Comparison of ENCODE assay signal across 25 mouse cellular contexts in the genomic region with DNA sequence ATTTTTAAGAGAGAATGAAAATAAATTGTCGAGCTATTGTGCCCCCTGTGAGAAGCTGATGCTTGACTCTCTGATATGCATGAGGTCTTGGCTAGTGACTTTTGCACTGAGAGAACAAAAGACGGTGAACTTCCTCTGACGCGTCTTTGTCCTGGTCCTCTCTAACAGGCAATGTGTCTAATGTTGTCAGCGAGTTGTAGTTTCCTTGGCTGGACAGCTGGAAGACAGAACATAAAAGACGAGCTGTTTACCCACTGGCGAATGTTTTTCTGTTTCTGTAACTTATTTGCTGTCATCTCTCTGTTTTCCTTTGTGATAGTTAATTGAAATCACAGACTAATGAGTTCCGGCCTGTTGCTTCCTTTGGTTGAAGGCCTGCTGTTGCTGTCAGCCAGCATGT.
A peak's percentile ranks its signal among the peaks of the same experiment; 100 is the strongest.
DNase-seq lines count a peak whose midpoint lies in the region; ATAC-seq and TF ChIP-seq lines count a peak whose summit lies in the region.
"Had no signal": no experiment of that assay in that cellular context is flagged by ENCODE, and none has a peak within 500 bp of the region (broad histone marks: within the 10 kb centered on the region; RNA-seq: fewer than 3 reads in every experiment).

No protein-coding gene starts in this region.

- 0 out of 2 replicates have a peak, but pooled peaks have one; percentile 22 for ATAC-seq in kidney, embryonic 15.5 days (replicated peaks; ENCODE audit: low FRiP score)
- ATAC-seq in liver, embryonic 12.5 days: no peak
- ATAC-seq: forebrain, embryonic 13.5 days; intestine, embryonic 16.5 days; midbrain, embryonic 16.5 days had no signal

- WGBS in kidney, embryonic 15.5 days: 25% methylated on average over 8 of the region's 8 CpGs
- 69% methylated on average over 8 of the region's 8 CpGs for WGBS in liver, adult 2 months
- 69% methylated on average over 8 of the region's 8 CpGs for WGBS in liver, embryonic 12.5 days (ENCODE audit: insufficient replicate concordance)

- 0 out of 2 replicates have a peak overlapping the region, but pooled peaks have one; percentile 6 for H3K27ac ChIP-seq in kidney, embryonic 15.5 days
- no peak overlapping the region for H3K27ac ChIP-seq in liver, adult 2 months (replicated peaks; ENCODE audit: insufficient read depth, low read depth, low read length)
- H3K27ac ChIP-seq in liver, embryonic 12.5 days: no peak overlapping the region
- H3K27ac ChIP-seq: forebrain, embryonic 13.5 days; heart, embryonic 13.5 days; limb, embryonic 10.5 days; limb, embryonic 15.5 days; liver, embryonic 15.5 days; midbrain, embryonic 10.5 days; neural tube, embryonic 13.5 days; stomach, embryonic 15.5 days had no signal

- 0 out of 2 replicates have a peak, but pooled peaks cover 4% of the 10 kb centered on the region for H3K4me1 ChIP-seq in kidney, embryonic 15.5 days
- no peaks in the 10 kb centered on the region for H3K4me1 ChIP-seq in liver, adult 2 months (ENCODE audit: control insufficient read depth, insufficient read depth, low read length)
- H3K4me1 ChIP-seq in liver, embryonic 12.5 days: no peaks in the 10 kb centered on the region
- H3K4me1 ChIP-seq: forebrain, embryonic 13.5 days; heart, embryonic 13.5 days; limb, embryonic 10.5 days; liver, embryonic 15.5 days; midbrain, embryonic 10.5 days; neural tube, embryonic 13.5 days; stomach, embryonic 15.5 days had no signal

- H3K36me3 ChIP-seq in kidney, embryonic 15.5 days: no peaks in the 10 kb centered on the region
- H3K36me3 ChIP-seq in liver, adult 2 months (ENCODE audit: control insufficient read depth, insufficient read depth, low read length): no peaks in the 10 kb centered on the region
- H3K36me3 ChIP-seq in liver, embryonic 12.5 days: no peaks in the 10 kb centered on the region
- H3K36me3 ChIP-seq: heart, embryonic 13.5 days; limb, embryonic 10.5 days; limb, embryonic 15.5 days; liver, embryonic 15.5 days; midbrain, embryonic 10.5 days; neural tube, embryonic 13.5 days; stomach, embryonic 15.5 days had no signal

- no peak overlapping the region for H3K4me2 ChIP-seq in kidney, embryonic 15.5 days
- H3K4me2 ChIP-seq in liver, embryonic 12.5 days: no peak overlapping the region
- H3K4me2 ChIP-seq: forebrain, embryonic 13.5 days; heart, embryonic 13.5 days; limb, embryonic 15.5 days; liver, embryonic 15.5 days; neural tube, embryonic 13.5 days; stomach, embryonic 15.5 days had no signal

- TF ChIP-seq CTCF in liver, adult 2 months (IDR thresholded peaks at IDR 0.05; ENCODE audit: low read depth, low read length): no peak

- H3K27me3 ChIP-seq in kidney, embryonic 15.5 days: no peaks in the 10 kb centered on the region
- H3K27me3 ChIP-seq in liver, adult 2 months (ENCODE audit: control insufficient read depth, insufficient read depth, low read length): no peaks in the 10 kb centered on the region
- no peaks in the 10 kb centered on the region for H3K27me3 ChIP-seq in liver, embryonic 12.5 days (replicated peaks)
- H3K27me3 ChIP-seq: CH12.LX; forebrain, embryonic 13.5 days; heart, embryonic 13.5 days; limb, embryonic 15.5 days; liver, embryonic 15.5 days; neural tube, embryonic 13.5 days; stomach, embryonic 15.5 days had no signal

- H3K79me2 ChIP-seq in liver, adult 2 months (ENCODE audit: control insufficient read depth, insufficient read depth, low read length): no peaks in the 10 kb centered on the region

- no peak for TF ChIP-seq POLR2A in liver, adult 2 months (IDR thresholded peaks at IDR 0.05; ENCODE audit: extremely low read depth, insufficient read depth, low read length)

- DNase-seq in embryo, embryonic 10 days (ENCODE audit: low spot score): peak; percentile 35
- no peak for DNase-seq in embryo, embryonic 9.5 days (ENCODE audit: extremely low spot score)
- no peak for DNase-seq in kidney, postnatal 25 days
- peak; percentile 1 for DNase-seq in liver, adult 2 months (ENCODE audit: extremely low read depth, low read depth, low spot score)
- DNase-seq in Muller cell, postnatal 12 days (ENCODE audit: inconsistent ontology term): peak; percentile 55
- no peak for DNase-seq in cerebellum, postnatal 10 days
- DNase-seq: adrenal gland, adult 8-10 months; cerebellum, adult 9-10 months; gastrocnemius, postnatal 10 days; heart, postnatal 10 days; layer of hippocampus, adult 9-11 months; right cerebral cortex, postnatal 25 days had no signal

- H3K9me3 ChIP-seq in kidney, embryonic 15.5 days (replicated peaks): no peaks in the 10 kb centered on the region
- no peaks in the 10 kb centered on the region for H3K9me3 ChIP-seq in liver, embryonic 12.5 days (replicated peaks)
- H3K9me3 ChIP-seq: forebrain, embryonic 13.5 days; heart, embryonic 13.5 days; limb, embryonic 10.5 days; limb, embryonic 15.5 days; liver, embryonic 15.5 days; midbrain, embryonic 10.5 days; neural tube, embryonic 13.5 days; stomach, embryonic 15.5 days had no signal

- H3K4me3 ChIP-seq in kidney, embryonic 15.5 days (replicated peaks): no peak overlapping the region
- no peak overlapping the region for H3K4me3 ChIP-seq in liver, adult 2 months (ENCODE audit: insufficient read depth, low read depth, low read length)
- H3K4me3 ChIP-seq in liver, embryonic 12.5 days: no peak overlapping the region
- H3K4me3 ChIP-seq: forebrain, embryonic 13.5 days; heart, embryonic 13.5 days; limb, embryonic 10.5 days; limb, embryonic 15.5 days; liver, embryonic 15.5 days; midbrain, embryonic 10.5 days; neural tube, embryonic 13.5 days; stomach, embryonic 15.5 days had no signal

- no peak overlapping the region for H3K9ac ChIP-seq in kidney, embryonic 15.5 days
- no peak overlapping the region for H3K9ac ChIP-seq in liver, adult 2 months (ENCODE audit: low read depth, low read length)
- no peak overlapping the region for H3K9ac ChIP-seq in liver, embryonic 12.5 days
- H3K9ac ChIP-seq: forebrain, embryonic 13.5 days; heart, embryonic 13.5 days; limb, embryonic 15.5 days; liver, embryonic 15.5 days; neural tube, embryonic 13.5 days; stomach, embryonic 15.5 days had no signal

Comparison
In these comparisons a context has a peak if more than half of its experiments do, and no peak if none do; other contexts are left out.
1. DNase-seq: peak in embryo, embryonic 10 days (single experiment), liver, adult 2 months (single experiment) and Muller cell, postnatal 12 days (single experiment); none in embryo, embryonic 9.5 days (single experiment), kidney, postnatal 25 days (0 of 2) and cerebellum, postnatal 10 days (0 of 2).